Mouse (Mus musculus) liver, adult 2 months (tissue): Measurements from ENCODE around the gene Grhpr.

ENCODE experiments used
- CTCF ChIP-seq: fragments of 200-500 bp; IDR thresholded peaks from 2 replicates; pipeline ENCODE4 v1.5.1; 2011; ENCODE audit warnings: low read depth, low read length, control low read depth
- POLR2A ChIP-seq: fragments of 200-500 bp; IDR thresholded peaks from 2 replicates; pipeline ENCODE4 v1.6.1; 2011; ENCODE audit warnings: low read length, control low read depth; ENCODE audit not compliant: insufficient read depth; ENCODE audit errors: extremely low read depth

GRCm38 (mm10) chr4:45005452-45005851 lies 24.3 kb downstream of the Grhpr start:
- TF ChIP-seq POLR2A (no peak), CTCF (no peak)
